Mouse (Mus musculus): ENCODE measurements around the gene Camk1.

- TF ChIP-seq E2F4 (IDR thresholded peaks at IDR 0.05; ENCODE audit: borderline replicate concordance, low read depth, low read length), result no peak
- no peak for TF ChIP-seq CTCF (IDR thresholded peaks at IDR 0.05 in 2 of 3, conservative IDR thresholded peaks at IDR 0.05 in 1 of 3; ENCODE audit: control insufficient read depth in 1 of 3, insufficient read depth in 1 of 3, low read depth in 2 of 3, low read length in 3 of 3, poor library complexity in 1 of 3, severe bottlenecking in 1 of 3)
Observed at GRCm38 (mm10) chr6:113346897-113347296, 3.1 kb upstream of the Camk1 start.
